Mouse (Mus musculus): ENCODE data around the gene Slc25a35.

GRCm38 (mm10) chr11:68974059-68974450 lies 6.1 kb downstream of the Slc25a35 start:
- TF ChIP-seq CTCF (conservative IDR thresholded peaks at IDR 0.05; ENCODE audit: insufficient read depth, insufficient read length, low read depth, low read length), result no peak
- no peak for TF ChIP-seq POLR2A (IDR thresholded peaks at IDR 0.05; ENCODE audit: low read depth, low read length)
